Mouse (Mus musculus) embryonic facial prominence, embryonic 15.5 days (tissue): ENCODE results near the gene Hs6st2. TPM values are rescaled to one million over a fixed set of nuclear protein-coding genes. Genes with fewer than 3 reads are reported as not detected.
A peak's percentile ranks its signal among the peaks of the same experiment; 100 is the strongest.

ENCODE experiments used
- ATAC-seq: fragments of 200-750 bp; cut with Nextera tagmentation; 2 replicates; pipeline ENCODE4 v1.8.0; 2017; ENCODE audit warnings: low read depth, moderate TSS enrichment; ENCODE audit not compliant: insufficient number of reproducible peaks, low FRiP score, low TSS enrichment
- H3K27ac ChIP-seq: fragments of 300-500 bp; sonication (generic); replicated peaks from 2 replicates; pipeline ENCODE4 v1.5.1; 2015; ENCODE audit warnings: mild to moderate bottlenecking, inconsistent platforms
- H3K27me3 ChIP-seq: fragments of 300-500 bp; sonication (generic); 2 replicates; pipeline ENCODE4 v1.6.1; 2015; ENCODE audit warnings: inconsistent platforms
- H3K36me3 ChIP-seq: fragments of 300-500 bp; sonication (generic); 2 replicates; pipeline ENCODE4 v1.6.1; 2015; ENCODE audit warnings: mild to moderate bottlenecking, inconsistent platforms
- H3K4me1 ChIP-seq: fragments of 300-500 bp; sonication (generic); 2 replicates; pipeline ENCODE4 v1.6.1; 2015; ENCODE audit warnings: inconsistent platforms
- H3K4me2 ChIP-seq: fragments of 300-500 bp; sonication (generic); replicated peaks from 2 replicates; pipeline ENCODE4 v1.6.1; 2015; ENCODE audit warnings: mild to moderate bottlenecking, inconsistent platforms
- H3K4me3 ChIP-seq: fragments of 300-500 bp; sonication (generic); replicated peaks from 2 replicates; pipeline ENCODE4 v1.5.1; 2015; ENCODE audit warnings: mild to moderate bottlenecking, inconsistent platforms
- H3K9ac ChIP-seq: fragments of 300-500 bp; sonication (generic); 2 replicates; pipeline ENCODE4 v1.6.1; 2015; ENCODE audit warnings: inconsistent platforms
- H3K9me3 ChIP-seq: fragments of 300-500 bp; sonication (generic); replicated peaks from 2 replicates; pipeline ENCODE4 v1.6.1; 2016; ENCODE audit warnings: inconsistent platforms
- WGBS: fragments of 180-500 bp; shearing (Covaris S2); methylation state at CpG from one replicate; pipeline ENCODE4 v1.1.7; 2015; 5-methylcytosine and 5-hydroxymethylcytosine counted together
- polyA plus RNA-seq: library from polyadenylated mRNA; unstranded; fragments of >200 nt; fragmentation: Nextera tagmentation; extraction: Ambion mirVana; gene quantifications from 2 replicates; pipeline ENCODE4 v1.2.1, GENCODE M21; 2015

Gene Hs6st2
- 23.7 and 24.2 TPM in 2 replicates for polyA plus RNA-seq

DNA sequence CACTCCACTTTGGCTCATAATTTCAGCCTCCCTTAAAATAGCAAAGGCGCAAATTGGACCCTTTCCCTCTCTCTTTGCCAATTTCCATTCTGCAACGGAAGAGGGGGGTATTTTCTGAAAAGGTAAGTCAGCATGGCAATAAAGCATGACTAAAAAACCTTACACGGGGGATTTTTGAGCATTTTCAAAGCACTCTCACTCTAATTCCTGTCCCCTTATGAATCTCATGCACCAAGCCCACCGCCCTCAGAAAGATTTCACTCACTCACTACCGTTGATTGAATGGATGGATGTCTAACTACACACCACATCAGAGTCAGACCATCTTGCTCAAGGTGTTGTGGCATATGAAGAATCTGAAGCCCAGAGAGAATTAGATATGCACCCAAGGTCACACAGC is at the start of gene Hs6st2:
Gene Hs6st2 (minus strand): TSS at position 101 of the 400 bp plus-strand sequence.
- no peak for ATAC-seq
- H3K36me3 ChIP-seq, result no peaks in the 10 kb centered on the region
- H3K4me1 ChIP-seq, result no peaks in the 10 kb centered on the region; the same call in 1 of the 2 replicates
- H3K9ac ChIP-seq, result peak within 1 kb of the TSS; percentile 35
- H3K4me2 ChIP-seq, result peak within 1 kb of the TSS; percentile 81
- no peaks in the 10 kb centered on the region for H3K9me3 ChIP-seq
- peak within 1 kb of the TSS; percentile 53 for H3K4me3 ChIP-seq
- H3K27ac ChIP-seq, result 0 out of 2 replicates have a peak within 1 kb of the TSS, but pooled peaks have one; percentile 22
- 18% methylated on average over 5 of the region's 5 CpGs for WGBS
- peaks cover 31% of the 10 kb centered on the region for H3K27me3 ChIP-seq

DNA sequence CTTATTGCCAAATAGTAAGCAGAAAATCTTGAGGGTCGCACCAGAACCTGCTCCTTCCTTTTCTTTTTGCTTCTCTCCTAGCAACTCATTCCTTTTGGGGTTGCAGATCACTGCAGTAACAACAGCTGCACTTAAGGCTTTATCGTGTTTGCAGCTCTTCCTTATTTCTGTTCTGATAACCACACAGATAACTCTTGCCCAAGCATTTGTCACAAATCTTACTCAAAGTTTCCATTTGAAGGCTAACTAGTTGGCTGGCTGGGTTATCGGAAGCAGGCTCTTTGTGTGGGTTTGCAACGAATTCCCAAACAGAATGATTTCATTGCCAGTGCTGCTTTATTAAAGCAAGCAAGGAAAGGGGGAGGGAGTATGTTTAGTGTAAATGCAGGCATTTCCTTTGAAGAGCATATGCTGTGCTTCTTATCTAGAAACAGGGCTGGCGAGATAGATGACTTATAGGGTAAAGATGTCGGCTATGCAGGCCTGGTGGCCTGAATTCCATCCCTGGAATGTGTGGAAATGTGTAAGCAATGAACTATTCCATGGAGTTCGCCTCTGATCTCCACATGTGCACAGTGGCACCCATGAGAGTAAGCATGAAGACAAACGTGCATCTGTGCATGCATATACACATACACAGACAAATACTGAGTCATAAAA is 32.6 kb upstream of the Hs6st2 start:
- H3K9me3 ChIP-seq, result no peaks in the 10 kb centered on the region
- no peaks in the 10 kb centered on the region for H3K36me3 ChIP-seq
- no peak overlapping the region for H3K4me2 ChIP-seq
- H3K27ac ChIP-seq, result no peak overlapping the region
- H3K4me3 ChIP-seq, result no peak overlapping the region
- H3K9ac ChIP-seq, result no peak overlapping the region
- no peaks in the 10 kb centered on the region; the same call in 1 of the 2 replicates for H3K27me3 ChIP-seq
- no peaks in the 10 kb centered on the region for H3K4me1 ChIP-seq
- no peak for ATAC-seq
- 45% methylated on average over 8 of the region's 8 CpGs for WGBS

DNA sequence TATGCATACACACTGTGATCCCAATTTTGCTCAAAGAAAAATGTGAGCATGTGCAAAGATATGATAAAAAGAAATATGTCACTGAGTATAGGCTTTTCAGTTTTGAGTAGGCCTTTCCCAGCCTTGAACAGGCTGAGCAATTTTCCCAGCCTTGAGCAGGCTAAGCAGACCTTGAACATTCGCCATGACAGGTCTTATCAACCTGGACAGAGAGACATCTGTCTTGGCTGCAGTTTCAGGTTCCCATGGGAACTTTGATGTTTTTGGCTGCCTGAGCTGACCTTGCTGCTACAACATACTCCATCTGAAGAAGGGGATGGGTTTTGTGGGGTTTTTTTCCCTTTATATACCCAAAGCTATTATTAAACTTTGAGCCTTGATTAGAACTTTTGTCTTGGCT is 31.3 kb upstream of the Hs6st2 start:
- H3K27ac ChIP-seq, result no peak overlapping the region
- ATAC-seq, result no peak
- WGBS, result 57% methylated on average over 1 of the region's 1 CpGs
- H3K4me3 ChIP-seq, result no peak overlapping the region
- no peak overlapping the region for H3K9ac ChIP-seq
- H3K4me1 ChIP-seq, result no peaks in the 10 kb centered on the region
- no peaks in the 10 kb centered on the region for H3K36me3 ChIP-seq
- no peak overlapping the region for H3K4me2 ChIP-seq
- H3K9me3 ChIP-seq, result no peaks in the 10 kb centered on the region
- H3K27me3 ChIP-seq, result no peaks in the 10 kb centered on the region; the same call in 1 of the 2 replicates

DNA sequence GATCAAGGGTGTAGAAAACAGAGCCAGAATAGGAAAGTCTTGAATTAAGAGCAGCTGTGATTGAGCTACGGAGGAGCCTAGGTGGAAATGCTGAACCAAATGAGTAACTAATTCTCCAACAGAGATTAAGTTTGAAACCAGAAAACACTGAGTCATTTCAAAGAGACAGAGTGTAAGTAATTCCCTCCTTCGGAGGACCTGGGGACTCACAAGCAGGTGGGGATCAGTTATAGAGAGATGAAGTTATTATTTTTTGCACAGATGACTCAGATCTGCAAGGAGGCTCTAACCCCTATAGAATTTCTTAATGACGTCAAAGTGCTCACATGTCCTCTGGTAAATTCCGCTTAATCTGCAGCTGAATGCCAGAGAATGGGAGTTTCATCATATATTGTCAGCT is 21.2 kb upstream of the Hs6st2 start:
- H3K4me3 ChIP-seq, result no peak overlapping the region
- no peaks in the 10 kb centered on the region for H3K9me3 ChIP-seq
- H3K4me2 ChIP-seq, result no peak overlapping the region
- H3K4me1 ChIP-seq, result no peaks in the 10 kb centered on the region
- H3K36me3 ChIP-seq, result no peaks in the 10 kb centered on the region
- H3K27ac ChIP-seq, result no peak overlapping the region
- no peak for ATAC-seq
- H3K9ac ChIP-seq, result no peak overlapping the region
- no peaks in the 10 kb centered on the region for H3K27me3 ChIP-seq
- 27% methylated on average over 4 of the region's 4 CpGs for WGBS

DNA sequence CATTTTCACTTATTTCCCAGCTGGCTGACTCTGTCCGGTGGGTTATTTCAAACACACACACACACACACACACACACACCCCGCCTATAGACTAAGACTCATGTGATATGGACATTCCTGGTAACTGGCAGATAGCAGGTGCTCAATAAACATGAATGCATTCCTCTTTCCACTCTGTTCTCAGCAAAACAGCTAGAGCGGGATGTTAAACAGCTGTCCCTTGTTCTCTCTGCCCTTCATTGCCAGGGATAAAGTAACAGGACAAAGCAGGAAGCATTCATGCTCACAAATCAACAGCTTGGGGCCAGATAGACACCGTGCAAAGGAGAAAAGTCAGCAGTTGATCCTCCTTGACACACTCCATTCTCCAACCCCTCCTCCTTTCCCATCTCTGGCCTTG is 17.4 kb upstream of the Hs6st2 start:
- no peaks in the 10 kb centered on the region for H3K9me3 ChIP-seq
- H3K36me3 ChIP-seq, result no peaks in the 10 kb centered on the region
- no peak overlapping the region for H3K4me3 ChIP-seq
- WGBS, result 42% methylated on average over 4 of the region's 4 CpGs
- no peaks in the 10 kb centered on the region for H3K27me3 ChIP-seq
- peak; percentile 19; the same call in 1 of the 2 replicates for ATAC-seq
- no peak overlapping the region for H3K4me2 ChIP-seq
- no peak overlapping the region for H3K27ac ChIP-seq
- no peak overlapping the region for H3K9ac ChIP-seq
- H3K4me1 ChIP-seq, result no peaks in the 10 kb centered on the region

DNA sequence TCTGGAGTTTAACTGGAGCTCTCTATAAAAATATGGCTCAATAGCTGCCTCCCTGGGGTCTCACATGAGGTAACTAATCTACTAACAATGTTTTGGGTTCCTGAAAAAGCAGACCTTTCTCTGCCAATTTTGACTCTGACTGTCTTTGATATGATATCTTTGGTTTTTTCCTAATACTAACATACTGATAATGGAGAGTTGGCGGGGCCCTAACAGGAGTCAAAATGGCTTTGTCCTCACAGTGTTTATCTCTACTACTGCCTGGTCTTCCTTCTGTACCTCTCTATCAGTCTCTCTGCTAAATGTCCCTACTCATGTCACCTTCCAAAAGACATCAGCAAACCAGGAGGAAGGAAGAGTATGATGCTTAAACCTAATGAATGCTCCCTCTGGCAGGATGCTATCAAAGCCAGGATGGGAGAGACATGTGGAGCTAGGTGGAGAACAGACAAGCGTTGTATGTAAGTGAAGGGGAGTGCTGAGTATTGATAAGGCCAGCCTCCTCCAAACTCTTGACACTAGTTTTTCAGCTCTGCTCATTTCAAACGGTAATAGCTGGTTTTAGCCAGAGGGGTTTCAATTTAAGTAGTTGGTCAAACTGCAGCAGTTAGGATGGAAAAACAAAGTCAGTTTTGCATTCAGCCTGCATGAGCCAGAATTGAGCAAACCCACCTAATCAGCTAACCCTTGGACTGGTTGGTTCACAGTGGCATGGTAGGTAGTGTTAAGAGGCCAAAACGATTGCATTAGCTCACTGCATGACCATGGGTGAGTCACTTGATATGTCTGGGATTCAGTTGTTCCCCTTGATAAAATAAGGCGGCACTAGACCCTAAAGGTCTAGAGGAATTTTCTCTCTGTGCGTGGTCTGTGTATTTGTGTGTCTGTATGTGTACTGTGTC is 4.6 kb upstream of the Hs6st2 start:
- no peak overlapping the region for H3K9ac ChIP-seq
- H3K27ac ChIP-seq, result no peak overlapping the region
- no peak overlapping the region for H3K4me2 ChIP-seq
- H3K4me1 ChIP-seq, result no peaks in the 10 kb centered on the region; the same call in 1 of the 2 replicates
- ATAC-seq, result no peak
- H3K36me3 ChIP-seq, result no peaks in the 10 kb centered on the region
- peaks cover 18% of the 10 kb centered on the region for H3K27me3 ChIP-seq
- H3K4me3 ChIP-seq, result no peak overlapping the region
- H3K9me3 ChIP-seq, result no peaks in the 10 kb centered on the region
- WGBS, result 74% methylated on average over 6 of the region's 6 CpGs

DNA sequence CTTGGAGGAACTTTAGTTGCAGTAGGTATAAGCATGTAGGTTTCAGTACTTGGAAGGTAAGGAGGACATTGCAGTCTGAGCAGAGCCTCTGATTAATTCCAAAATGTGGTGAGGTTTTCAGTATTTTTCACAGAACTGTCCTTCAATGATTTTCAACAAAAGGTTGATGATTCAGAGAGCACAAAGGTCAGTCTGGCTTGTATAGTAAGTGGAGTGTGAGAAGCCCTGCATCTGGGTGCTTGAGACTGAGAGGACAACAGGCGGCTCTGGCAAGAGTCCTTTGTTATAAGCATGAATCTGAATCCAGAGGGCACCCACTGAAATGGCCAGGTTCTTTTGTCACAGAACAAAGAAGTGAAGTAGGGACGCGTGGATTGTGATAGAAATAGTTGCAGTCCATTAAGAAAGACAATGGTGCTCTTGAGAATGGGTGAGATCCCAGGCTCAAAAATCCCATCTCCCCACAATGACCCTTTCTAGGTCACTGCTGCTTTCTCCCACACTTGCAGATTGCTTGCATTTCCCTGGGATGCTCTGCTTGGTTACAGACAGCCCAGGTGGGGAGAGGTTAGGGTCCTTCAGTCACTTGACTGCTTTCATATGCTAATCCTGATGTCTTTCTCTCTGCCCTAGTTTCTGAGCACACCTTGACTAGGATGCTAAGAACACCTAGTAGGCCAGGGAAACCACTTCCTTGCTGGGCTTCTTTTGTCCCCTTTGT is 2.8 kb upstream of the Hs6st2 start:
- H3K36me3 ChIP-seq, result no peaks in the 10 kb centered on the region
- peaks cover 23% of the 10 kb centered on the region for H3K27me3 ChIP-seq
- H3K27ac ChIP-seq, result no peak overlapping the region
- no peaks in the 10 kb centered on the region for H3K9me3 ChIP-seq
- H3K4me2 ChIP-seq, result no peak overlapping the region
- H3K4me3 ChIP-seq, result no peak overlapping the region
- H3K4me1 ChIP-seq, result no peaks in the 10 kb centered on the region; the same call in 1 of the 2 replicates
- H3K9ac ChIP-seq, result no peak overlapping the region
- no peak for ATAC-seq
- 59% methylated on average over 3 of the region's 3 CpGs for WGBS

DNA sequence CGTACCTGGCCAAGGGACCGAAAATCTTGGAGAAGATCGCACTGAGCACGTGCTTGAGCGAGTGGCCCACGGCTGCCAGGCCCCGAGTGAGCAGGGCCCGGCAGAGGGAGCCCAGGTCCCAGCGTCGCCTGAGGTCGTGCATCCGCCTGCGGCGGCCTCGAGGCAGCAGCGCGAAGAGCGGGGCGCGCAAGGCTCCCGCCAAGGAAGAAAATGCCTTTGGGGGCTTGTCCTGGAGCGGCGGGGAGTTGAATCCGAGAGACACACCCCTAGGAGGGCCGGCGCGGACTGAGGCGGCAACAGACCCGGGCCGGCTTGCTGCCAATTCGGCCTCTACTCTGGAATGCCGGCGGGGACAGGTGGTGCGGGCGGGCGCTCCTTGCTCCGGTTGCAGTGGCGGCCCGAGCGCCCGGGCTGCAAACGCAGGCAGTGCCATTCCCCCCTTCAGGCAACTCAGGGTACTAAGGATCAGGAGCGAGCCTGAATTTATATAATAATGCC is 437 bp downstream of the Hs6st2 start:
- 17% methylated on average over 39 of the region's 43 CpGs for WGBS
- Histone ChIP-seq H3K9me3 (no peaks in the 10 kb centered on the region), H3K9ac (peak overlapping the region; percentile 35), H3K27ac (0 out of 2 replicates have a peak overlapping the region, but pooled peaks have one; percentile 22), H3K4me2 (peak overlapping the region; percentile 81), H3K4me3 (peak overlapping the region; percentile 53), H3K36me3 (no peaks in the 10 kb centered on the region), H3K27me3 (peaks cover 31% of the 10 kb centered on the region), H3K4me1 (no peaks in the 10 kb centered on the region; the same call in 1 of the 2 replicates)
- peak; percentile 68 for ATAC-seq

DNA sequence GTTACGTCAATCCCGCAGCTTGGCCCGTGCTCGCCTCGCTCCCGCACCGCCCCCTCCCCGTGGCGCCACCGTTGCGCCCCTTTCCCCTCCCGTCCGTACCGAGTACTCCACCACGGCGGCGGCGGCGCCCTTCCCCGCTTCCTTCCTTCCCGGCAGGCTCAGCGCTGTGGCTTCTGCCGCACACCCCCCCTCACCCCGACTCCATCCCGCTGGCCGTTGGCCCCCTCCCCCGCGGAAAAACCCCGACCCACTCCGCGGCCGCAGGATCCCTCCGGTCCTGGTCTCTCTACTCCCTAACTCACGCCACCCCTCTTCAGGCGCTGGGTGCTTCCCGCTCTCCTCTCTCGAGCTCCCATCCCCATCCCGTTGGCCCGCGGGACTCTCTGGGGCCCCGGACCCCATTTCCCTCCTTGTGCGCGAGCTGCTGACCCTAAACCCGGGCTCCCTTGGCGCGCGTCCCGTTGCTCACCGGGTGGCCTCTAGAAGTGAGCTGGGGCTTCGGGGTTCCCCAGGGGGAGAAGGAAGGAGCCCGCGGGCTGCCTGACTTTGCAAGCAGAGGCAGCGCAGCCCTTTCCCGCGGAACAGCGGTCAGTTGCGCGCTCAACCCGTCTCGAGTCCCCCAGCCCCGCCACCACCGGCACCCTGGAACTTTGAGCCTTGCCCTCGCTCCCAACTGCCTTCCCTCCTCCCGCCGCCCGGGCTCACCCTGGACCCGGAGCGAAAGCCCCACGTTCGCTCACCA is 1.1 kb downstream of the Hs6st2 start:
- H3K9me3 ChIP-seq, result no peaks in the 10 kb centered on the region
- no peaks in the 10 kb centered on the region; the same call in 1 of the 2 replicates for H3K4me1 ChIP-seq
- H3K4me3 ChIP-seq, result peak overlapping the region; percentile 53
- peak overlapping the region; percentile 35 for H3K9ac ChIP-seq
- peak overlapping the region; percentile 81 for H3K4me2 ChIP-seq
- 22% methylated on average over 60 of the region's 70 CpGs for WGBS
- ATAC-seq, result peak; percentile 76
- 0 out of 2 replicates have a peak overlapping the region, but pooled peaks have one; percentile 22 for H3K27ac ChIP-seq
- no peaks in the 10 kb centered on the region for H3K36me3 ChIP-seq
- peaks cover 28% of the 10 kb centered on the region for H3K27me3 ChIP-seq
